Mouse (Mus musculus): ENCODE data around the gene Ptpn9.

DNA sequence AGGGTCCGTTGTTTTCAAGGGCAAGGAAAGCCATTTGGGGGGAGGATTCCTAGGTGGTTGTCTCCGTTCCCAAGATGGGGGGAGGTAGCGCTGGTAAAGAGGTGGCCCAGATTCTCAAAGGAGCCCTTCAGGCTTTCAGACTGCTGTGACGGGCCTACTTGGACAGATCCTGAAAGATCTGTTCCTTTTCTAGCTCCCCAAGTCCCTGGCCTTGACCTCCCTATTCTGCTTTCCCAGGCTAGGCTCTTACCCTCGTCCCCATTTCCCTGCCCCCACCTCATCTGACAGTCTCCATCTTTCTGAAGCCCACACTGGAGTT, 1.3 kb downstream of the Ptpn9 start:
- TF ChIP-seq EP300 (IDR thresholded peaks at IDR 0.05) (no peak), CTCF (IDR thresholded peaks at IDR 0.05) (no peak)
